Comparison of ENCODE assay signal across 24 mouse cellular contexts in genomic region chr15:62752686-62753085, GRCm38 (mm10).
DNase-seq lines count a peak whose midpoint lies in the region; ATAC-seq lines count a peak whose summit lies in the region.
"Had no signal": no experiment of that assay in that cellular context is flagged by ENCODE, and none has a peak within 500 bp of the region (broad histone marks: within the 10 kb centered on the region; RNA-seq: fewer than 3 reads in every experiment).

No protein-coding gene starts in this region.

- 93% methylated on average over 2 of the region's 2 CpGs for WGBS in forebrain, embryonic 15.5 days

- peak; percentile 60 for DNase-seq in thymus, postnatal 0 days (ENCODE audit: low spot score)
- peak; percentile 3 for DNase-seq in thymus, postnatal 36 days
- no peak for DNase-seq in adrenal gland, adult 2 months
- DNase-seq in cerebellum, postnatal 25 days = no peak
- DNase-seq: adrenal gland, adult 8-10 months; adrenal gland, postnatal 36 days; cerebellum, adult 2 months; cerebellum, postnatal 10 days; embryo, embryonic 11 days; gastrocnemius, postnatal 14 days; heart, adult 2 months; heart, postnatal 14 days had no signal

- no peaks in the 10 kb centered on the region for H3K27me3 ChIP-seq in forebrain, embryonic 15.5 days
- H3K27me3 ChIP-seq: CH12.LX; embryonic facial prominence, embryonic 15.5 days; heart, embryonic 15.5 days; Patski had no signal

- peak; percentile 75 for ATAC-seq in activated CD4-positive, CD25-positive, alpha-beta regulatory T cell, adult 4 months
- ATAC-seq in forebrain, embryonic 15.5 days (replicated peaks) = no peak
- ATAC-seq: forebrain, embryonic 14.5 days; Patski had no signal

- no peak overlapping the region for H3K27ac ChIP-seq in forebrain, embryonic 15.5 days (replicated peaks)
- H3K27ac ChIP-seq: embryonic facial prominence, embryonic 15.5 days; forebrain, embryonic 10.5 days; heart, adult 2 months; heart, embryonic 15.5 days; hindbrain, embryonic 10.5 days; hindbrain, embryonic 14.5 days had no signal

- no peak overlapping the region for H3K4me2 ChIP-seq in forebrain, embryonic 15.5 days (replicated peaks)
- H3K4me2 ChIP-seq: embryonic facial prominence, embryonic 15.5 days; heart, embryonic 11.5 days; heart, embryonic 15.5 days; hindbrain, embryonic 14.5 days had no signal

- H3K9ac ChIP-seq in forebrain, embryonic 15.5 days (replicated peaks) = no peak overlapping the region
- H3K9ac ChIP-seq: embryonic facial prominence, embryonic 15.5 days; heart, embryonic 15.5 days; hindbrain, embryonic 14.5 days had no signal

- H3K4me3 ChIP-seq in forebrain, embryonic 15.5 days = no peak overlapping the region
- H3K4me3 ChIP-seq: embryonic facial prominence, embryonic 15.5 days; erythroblast, embryonic 14.5 days; forebrain, embryonic 10.5 days; heart, adult 2 months; heart, embryonic 15.5 days; hindbrain, embryonic 10.5 days had no signal

- H3K4me1 ChIP-seq in forebrain, embryonic 15.5 days = no peaks in the 10 kb centered on the region
- H3K4me1 ChIP-seq: embryonic facial prominence, embryonic 15.5 days; forebrain, embryonic 10.5 days; heart, embryonic 15.5 days; hindbrain, embryonic 10.5 days had no signal

- no peaks in the 10 kb centered on the region for H3K9me3 ChIP-seq in forebrain, embryonic 15.5 days
- H3K9me3 ChIP-seq: embryonic facial prominence, embryonic 15.5 days; forebrain, embryonic 10.5 days; heart, embryonic 15.5 days; hindbrain, embryonic 10.5 days had no signal

- H3K36me3 ChIP-seq in forebrain, embryonic 15.5 days = no peaks in the 10 kb centered on the region
- H3K36me3 ChIP-seq: embryonic facial prominence, embryonic 15.5 days; forebrain, embryonic 10.5 days; heart, embryonic 15.5 days; hindbrain, embryonic 10.5 days had no signal

Comparison
In these comparisons a context has a peak if more than half of its experiments do, and no peak if none do; other contexts are left out.
1. DNase-seq: peak in thymus, postnatal 0 days (single experiment) and thymus, postnatal 36 days (2 of 2); none in adrenal gland, adult 2 months (single experiment) and cerebellum, postnatal 25 days (0 of 2).